Mouse (Mus musculus): Measurements from ENCODE around the gene Gm20388.
"Not testable (repeated sequence)": the region's sequence is repeated elsewhere in the genome, so short reads cannot be mapped to it uniquely, and the experiment has no call there.

Gm20388 gene

GRCm38 (mm10) chr8:123630841-123631251 is 3720.2 kb downstream of the Gm20388 start:
- in situ Hi-C loops (cut with MboI): no loop called here

GRCm38 (mm10) chr8:123631746-123632145 is 3721.1 kb downstream of the Gm20388 start:
- in situ Hi-C loops (cut with MboI): not testable (repeated sequence)

- in situ Hi-C loops (cut with MboI): no loop called here
Observed at GRCm38 (mm10) chr8:123632257-123632656, 3721.6 kb downstream of the Gm20388 start.

- in situ Hi-C loops (cut with MboI): no loop called here
Observed at GRCm38 (mm10) chr8:123633801-123634200, 3723.2 kb downstream of the Gm20388 start.

GRCm38 (mm10) chr8:123634395-123635131 is 3723.9 kb downstream of the Gm20388 start:
- in situ Hi-C loops (cut with MboI): no loop called here

- in situ Hi-C loops (cut with MboI): no loop called here
Observed at GRCm38 (mm10) chr8:123635671-123636070, 3725.0 kb downstream of the Gm20388 start.

GRCm38 (mm10) chr8:123643330-123644051 is 3732.8 kb downstream of the Gm20388 start:
- in situ Hi-C loops (cut with MboI): no loop called here

GRCm38 (mm10) chr8:123645229-123645628 is 3734.6 kb downstream of the Gm20388 start:
- in situ Hi-C loops (cut with MboI): no loop called here

- in situ Hi-C loops (cut with MboI): no loop called here
Observed at GRCm38 (mm10) chr8:123648245-123649170, 3737.9 kb downstream of the Gm20388 start.

GRCm38 (mm10) chr8:123649483-123649882 is 3738.8 kb downstream of the Gm20388 start:
- in situ Hi-C loops (cut with MboI): no loop called here

- in situ Hi-C loops (cut with MboI): no loop called here
Observed at GRCm38 (mm10) chr8:123651390-123652098, 3740.9 kb downstream of the Gm20388 start.

GRCm38 (mm10) chr8:123652641-123653040 is 3742.0 kb downstream of the Gm20388 start:
- in situ Hi-C loops (cut with MboI): no loop called here

GRCm38 (mm10) chr8:123653308-123653993 is 3742.8 kb downstream of the Gm20388 start, which contains the start of gene Rhou:
Gene Rhou (plus strand): TSS chr8:123653929.
- in situ Hi-C loops (cut with MboI): no loop called here

GRCm38 (mm10) chr8:123653994-123654569 is 3743.4 kb downstream of the Gm20388 start:
- in situ Hi-C loops (cut with MboI): no loop called here

- in situ Hi-C loops (cut with MboI): no loop called here
Observed at GRCm38 (mm10) chr8:123654763-123655162, 3744.1 kb downstream of the Gm20388 start.

GRCm38 (mm10) chr8:123655351-123655779 is 3744.7 kb downstream of the Gm20388 start:
- in situ Hi-C loops (cut with MboI): no loop called here

GRCm38 (mm10) chr8:123657826-123658225 is 3747.2 kb downstream of the Gm20388 start:
- in situ Hi-C loops (cut with MboI): no loop called here

- in situ Hi-C loops (cut with MboI): no loop called here
Observed at GRCm38 (mm10) chr8:123659469-123660057, 3748.9 kb downstream of the Gm20388 start.

- in situ Hi-C loops (cut with MboI): no loop called here
Observed at GRCm38 (mm10) chr8:123661515-123661914, 3750.9 kb downstream of the Gm20388 start.

GRCm38 (mm10) chr8:123665580-123665979 is 3754.9 kb downstream of the Gm20388 start:
- in situ Hi-C loops (cut with MboI): no loop called here
